Mouse (Mus musculus) gastrocnemius, postnatal 36 days (tissue): ENCODE data around the gene Rbms3. TPM values are rescaled to one million over a fixed set of nuclear protein-coding genes. Genes with fewer than 3 reads are reported as not detected.

Source experiments
- DNase-seq, 2 experiments: peaks; one replicate each; pipeline ENCODE4 v3.0.0; 2022
- intact Hi-C: fragments of 180-260 bp; cut with DNase I; formaldehyde crosslinking; loops from one replicate; pipeline ENCODE4 v1.15.1; 2025
- total RNA-seq, 2 experiments: library from RNA; stranded (reverse); gene quantifications; 2 replicates each; pipeline ENCODE4 v1.2.3; 2021

Rbms3 gene
- total RNA-seq, 2 experiments from 2014 or later: 7.3 to 7.8 TPM

DNA sequence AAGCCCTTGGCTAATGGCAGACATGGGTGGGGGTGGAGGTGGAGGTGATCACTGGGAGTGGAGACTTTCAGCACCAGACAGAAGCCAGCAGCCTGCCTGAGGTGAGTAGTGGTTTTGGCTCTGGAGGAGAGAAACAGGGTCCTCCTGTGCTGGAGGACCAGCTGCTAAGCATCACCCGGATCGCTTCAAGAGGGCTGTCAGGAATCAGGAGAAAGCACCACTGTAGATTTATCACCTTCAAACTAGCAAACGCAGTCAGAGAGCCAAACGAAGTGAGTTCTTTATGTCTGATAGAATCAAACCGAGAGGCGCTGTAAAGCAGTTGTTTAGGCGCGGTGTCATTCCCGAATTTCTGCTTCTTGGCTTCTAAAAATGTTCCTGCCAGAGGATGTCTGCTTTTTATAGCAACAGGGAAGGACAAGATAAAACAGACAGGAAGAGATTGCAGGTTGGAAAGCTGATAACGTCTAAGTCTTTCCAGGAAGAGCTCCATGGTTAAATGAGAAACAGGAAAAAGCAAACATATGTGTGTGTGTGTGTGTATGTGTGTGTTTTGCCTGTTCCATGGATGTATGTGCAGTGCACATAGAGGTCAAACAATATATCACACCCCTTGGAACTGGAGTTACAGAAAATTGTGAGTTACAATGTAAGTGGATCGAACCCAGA is 928.1 kb downstream of the Rbms3 start:
- no peak for DNase-seq
- intact Hi-C loops: no loop called here

DNA sequence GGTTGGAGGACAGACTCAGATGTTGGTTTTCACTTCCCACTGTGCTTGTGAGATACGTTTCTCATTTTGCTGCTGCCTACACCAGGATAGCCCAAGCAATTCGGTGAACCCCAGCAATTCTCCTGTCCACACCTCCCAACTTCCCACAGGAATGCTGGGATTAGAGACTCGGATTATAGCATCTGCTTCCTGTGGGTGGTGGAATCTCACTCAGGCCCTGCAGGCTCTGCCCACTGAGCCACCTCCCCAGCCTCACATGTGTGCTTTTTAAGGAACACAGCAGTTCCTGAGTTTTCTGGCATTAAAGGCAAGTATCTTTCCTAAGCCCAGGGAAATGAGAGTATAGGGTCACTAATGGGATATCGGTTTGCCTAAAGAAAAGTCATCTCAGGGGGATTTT is 941.1 kb downstream of the Rbms3 start:
- intact Hi-C loops: no loop called here
- DNase-seq: no peak

DNA sequence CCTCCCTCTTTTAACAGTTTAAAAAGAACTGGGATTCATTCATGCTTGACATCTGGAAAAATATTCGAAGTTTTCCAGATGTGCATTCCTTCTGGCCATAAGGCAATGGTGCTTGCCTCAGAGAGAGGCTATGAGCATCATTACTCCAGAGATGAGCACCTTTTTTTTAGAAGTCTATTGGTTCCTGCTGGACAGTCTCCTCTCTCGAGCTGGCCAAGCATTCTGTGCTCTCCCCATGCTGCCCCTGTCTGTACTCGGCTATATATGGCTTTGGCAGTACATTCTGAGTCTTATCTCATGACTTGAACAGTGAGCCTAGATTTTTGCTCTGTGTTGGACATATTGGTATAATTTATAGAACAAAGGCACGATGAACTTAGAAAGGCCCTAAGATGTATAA is 952.6 kb downstream of the Rbms3 start:
- intact Hi-C loops: no loop called here
- no peak for DNase-seq

DNA sequence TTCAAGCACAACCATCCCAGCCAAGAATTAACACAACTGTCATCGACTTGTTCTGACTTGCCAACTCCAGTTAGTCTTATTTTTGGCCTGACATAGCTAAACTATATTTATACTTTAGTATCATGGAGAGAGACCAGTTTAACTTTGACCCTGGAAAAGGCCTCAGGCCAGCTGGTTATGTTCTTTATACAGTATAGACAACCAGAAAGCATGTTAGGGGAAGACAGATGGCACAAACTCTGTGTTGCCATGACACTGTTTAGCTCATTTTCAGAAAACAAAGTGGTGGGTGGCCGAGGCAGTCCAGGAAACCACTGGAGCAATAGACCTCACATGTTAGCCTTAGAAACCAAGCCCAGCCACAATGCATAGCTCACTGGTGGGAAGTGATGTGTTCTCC is 953.3 kb downstream of the Rbms3 start:
- intact Hi-C loops: no loop called here
- DNase-seq: no peak

DNA sequence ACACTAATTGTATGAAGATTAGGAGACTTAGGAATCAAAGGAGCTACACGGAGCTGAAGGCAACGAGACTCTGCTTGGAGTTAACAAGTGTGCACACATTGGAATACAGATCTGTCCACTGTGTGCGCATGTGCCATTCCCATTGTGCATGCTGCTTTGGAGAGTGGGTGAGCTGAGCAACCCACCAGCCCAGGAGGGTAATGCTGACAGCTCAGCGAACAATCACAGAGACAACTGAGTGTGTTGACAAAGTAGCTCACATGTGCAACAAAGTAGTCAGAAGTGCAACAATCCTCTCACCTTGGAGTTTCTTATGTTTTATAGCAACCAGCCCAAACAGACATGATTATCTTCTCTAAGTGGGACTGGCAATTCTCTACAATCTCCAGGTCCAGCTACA is 955.5 kb downstream of the Rbms3 start:
- intact Hi-C loops: no loop called here
- no peak for DNase-seq

DNA sequence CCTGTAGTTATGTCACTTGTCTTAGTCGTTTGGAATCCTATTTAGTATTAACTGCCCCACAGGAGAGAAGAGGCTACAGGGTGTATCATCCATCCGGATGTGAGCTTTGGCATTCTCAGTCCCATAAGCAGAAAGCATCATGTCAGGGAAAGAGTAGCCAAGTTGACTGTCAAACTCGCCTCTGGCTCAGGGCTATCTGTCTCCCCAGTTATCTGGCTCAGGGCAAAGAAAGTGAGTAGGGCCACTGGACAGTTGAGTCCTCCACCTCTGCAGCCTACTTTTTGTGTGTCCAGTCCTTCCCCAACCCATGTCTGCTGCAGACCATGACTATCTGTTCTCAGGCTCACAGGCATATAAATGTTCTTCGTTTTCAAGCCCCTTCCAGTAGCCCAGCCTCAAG is 968.7 kb downstream of the Rbms3 start:
- no peak for DNase-seq
- intact Hi-C loops: no loop called here

DNA sequence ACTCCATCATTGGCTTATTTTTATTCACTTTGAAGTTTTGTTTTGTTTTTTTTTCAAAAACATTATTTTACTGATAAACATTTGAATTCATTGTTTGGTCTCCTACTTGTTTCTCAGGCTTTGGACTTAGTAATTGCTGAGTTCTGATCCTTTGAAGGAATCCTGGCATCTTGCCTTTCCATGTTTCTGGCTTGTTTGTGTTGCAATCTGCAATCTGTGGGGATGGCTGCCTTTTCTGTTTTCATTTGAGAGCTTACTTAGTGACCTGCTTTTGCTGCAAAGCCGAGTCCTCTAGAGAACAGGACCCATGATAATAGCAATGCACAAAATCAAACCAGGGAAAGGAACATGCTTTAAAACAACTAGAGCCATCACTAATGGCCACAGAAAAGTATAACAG is 969.8 kb downstream of the Rbms3 start:
- DNase-seq: no peak
- intact Hi-C loops: no loop called here

DNA sequence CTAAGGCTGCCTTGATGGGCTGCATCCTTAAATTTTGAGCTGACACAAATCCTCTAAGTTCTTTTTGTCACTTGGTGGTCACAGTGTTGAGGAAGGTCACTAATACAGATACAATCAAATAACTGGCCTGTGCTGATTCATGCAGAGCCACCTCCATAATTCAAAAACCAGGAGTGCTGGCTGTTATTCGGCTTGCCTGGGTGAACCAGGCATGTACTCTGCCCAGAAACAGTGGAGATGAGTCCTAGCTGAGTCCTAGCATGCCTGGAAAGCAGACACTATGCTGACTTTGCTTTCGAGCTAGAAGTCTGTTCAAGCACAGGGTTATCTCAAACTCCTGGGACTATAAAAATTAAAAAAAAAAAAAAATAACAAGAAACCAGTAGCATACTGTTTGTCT is 972.6 kb downstream of the Rbms3 start:
- intact Hi-C loops: no loop called here

DNA sequence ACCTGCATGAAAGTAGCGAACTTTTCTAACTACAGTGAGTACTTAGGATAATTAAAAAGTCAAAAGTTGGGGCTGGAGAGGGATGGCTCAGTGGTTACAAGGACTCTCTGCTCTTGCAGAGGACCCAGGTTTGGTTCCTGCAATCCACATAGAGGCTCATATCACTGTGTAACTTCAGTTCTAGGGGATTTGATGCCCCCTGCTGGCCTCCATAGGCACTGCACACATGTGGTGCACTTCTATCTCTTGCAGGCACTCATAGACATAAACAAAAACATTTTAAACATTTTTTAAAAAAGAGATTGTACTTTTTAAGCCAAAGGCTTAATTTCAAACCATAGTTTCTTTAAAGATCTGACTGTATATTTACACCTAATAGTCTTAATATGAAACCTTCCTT is 978.3 kb downstream of the Rbms3 start:
- DNase-seq: no peak
- intact Hi-C loops: no loop called here

More for the DNA sequence above, 972.6 kb downstream of the Rbms3 start:
- DNase-seq: no peak

DNA sequence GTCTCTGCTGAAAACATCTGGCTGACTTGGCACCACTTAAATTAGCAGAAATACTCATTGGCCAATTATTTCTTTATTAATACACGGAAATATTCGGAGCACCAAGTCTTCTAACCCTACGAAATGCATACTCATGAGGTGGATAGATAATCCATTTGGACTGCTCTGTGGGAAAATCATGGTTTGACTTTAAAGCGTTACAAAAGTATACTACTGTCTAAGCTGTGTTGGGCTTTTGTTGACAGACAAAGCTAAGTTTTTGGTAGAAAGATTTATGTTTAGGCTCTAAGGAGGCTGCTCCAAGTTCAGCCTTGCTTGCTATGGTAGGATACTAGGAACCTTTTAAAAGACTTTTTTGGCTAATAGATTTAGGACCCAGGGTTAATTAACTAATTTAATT is 979.8 kb downstream of the Rbms3 start:
- intact Hi-C loops: no loop called here
- DNase-seq: no peak

DNA sequence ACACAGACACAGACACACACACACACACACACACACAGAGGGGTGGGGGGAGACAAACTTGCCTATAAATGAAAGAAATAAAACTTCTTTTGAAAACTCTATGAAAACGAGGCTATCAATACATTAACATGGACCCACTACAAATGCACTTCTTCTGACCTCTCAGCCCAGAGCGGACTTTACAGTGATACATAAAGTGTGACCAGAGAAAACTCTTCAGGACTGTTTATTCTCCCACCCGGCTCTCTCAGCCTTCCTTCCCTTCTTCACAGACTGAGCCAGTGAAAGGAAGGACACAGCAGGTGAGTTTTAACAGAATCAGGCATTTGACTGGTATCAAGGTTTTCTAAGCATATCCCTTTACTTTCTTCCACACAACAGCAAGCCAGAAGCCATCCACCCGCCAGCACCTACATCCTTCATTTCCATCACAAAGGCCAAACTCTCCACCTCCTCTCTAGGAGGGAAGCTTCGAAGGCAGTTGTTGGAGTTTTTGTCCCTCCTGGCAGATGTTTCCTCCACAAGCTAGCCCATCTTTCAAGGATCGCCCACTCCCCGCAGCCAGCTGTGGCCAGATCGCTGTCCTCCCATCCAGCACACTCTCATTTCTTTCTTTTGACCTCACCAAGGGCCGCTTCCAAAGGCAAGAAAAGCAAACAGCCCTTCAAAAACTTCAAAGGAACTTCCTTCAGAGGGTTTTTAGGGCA is 980.5 kb downstream of the Rbms3 start:
- intact Hi-C loops: no loop called here
- DNase-seq: no peak

DNA sequence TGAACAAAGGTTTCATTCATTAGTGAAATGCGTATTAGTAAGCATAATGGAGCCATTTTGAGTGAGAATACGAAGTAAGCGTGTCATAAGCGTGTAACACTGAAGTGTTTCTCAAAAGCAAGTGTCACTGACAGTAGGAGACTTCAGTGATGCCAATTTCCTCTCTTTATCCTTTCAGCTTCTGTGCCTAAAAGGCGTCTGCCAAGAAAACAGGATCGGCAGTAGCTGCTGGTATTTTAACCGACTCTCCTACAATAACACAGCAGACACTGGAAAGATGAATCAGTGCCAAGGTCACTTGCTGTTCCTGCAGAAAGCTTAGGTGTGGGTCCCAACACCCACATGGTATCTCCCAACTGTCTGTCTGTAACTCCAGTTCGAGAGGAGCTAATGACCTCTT is 985.1 kb downstream of the Rbms3 start:
- no peak for DNase-seq
- intact Hi-C loops: no loop called here

DNA sequence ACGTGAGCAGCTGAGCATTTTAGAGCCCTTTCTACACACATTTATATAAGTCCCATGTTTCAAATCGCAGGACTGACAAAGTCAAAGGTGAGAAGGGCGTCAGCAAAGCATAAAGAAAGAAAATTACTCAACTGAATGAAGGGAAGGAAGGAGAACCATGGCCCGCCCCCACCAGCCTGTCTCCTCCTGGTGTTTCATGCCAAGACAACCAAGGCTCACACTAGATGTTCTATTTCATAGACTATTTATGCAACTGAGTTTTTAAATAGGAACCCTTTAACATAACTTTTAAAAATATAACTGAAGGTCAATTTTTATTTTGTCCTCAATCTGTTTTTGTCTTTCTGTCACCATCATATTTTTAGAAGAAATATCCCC is 989.4 kb downstream of the Rbms3 start:
- no peak for DNase-seq
- intact Hi-C loops: loop anchor here (2.0 kb wide), 1 partner anchor 15 kb away; no protein-coding TSS in a partner anchor

DNA sequence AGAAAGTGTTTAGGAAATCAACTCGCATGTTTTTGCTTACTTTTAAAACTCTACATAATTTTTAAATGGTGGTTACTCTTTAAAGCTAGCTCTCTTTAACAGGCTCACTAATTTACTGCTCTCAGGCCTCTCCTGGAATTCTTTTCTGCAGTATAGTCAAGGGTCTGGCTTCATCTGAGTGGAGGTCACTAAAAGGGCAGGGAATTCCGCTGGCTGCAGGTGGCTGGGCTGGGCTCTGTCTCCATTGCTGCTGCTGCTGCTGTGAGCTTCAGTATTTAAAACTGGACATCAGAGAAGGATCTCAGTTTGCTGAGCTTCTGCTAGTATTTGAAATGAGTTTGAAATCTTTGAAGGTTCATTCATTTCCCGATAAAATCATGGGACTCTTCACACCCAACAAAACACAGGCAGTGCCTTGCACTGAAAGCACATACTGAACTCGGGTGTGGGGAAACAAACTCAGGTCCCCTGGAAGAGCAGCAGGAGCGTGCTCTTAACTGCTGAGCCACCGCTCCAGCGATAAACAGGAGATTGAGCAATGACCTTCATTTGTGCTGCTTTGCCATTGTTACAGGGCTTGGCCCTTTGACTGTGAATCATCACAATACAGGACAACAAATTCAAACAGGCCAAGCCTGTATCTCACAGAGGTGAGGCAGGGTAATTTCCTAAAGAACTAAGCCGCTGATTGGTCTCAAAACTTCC is 990.0 kb downstream of the Rbms3 start:
- DNase-seq: no peak
- intact Hi-C loops: loop anchor here (2.0 kb wide), 1 partner anchor 15 kb away; no protein-coding TSS in a partner anchor

DNA sequence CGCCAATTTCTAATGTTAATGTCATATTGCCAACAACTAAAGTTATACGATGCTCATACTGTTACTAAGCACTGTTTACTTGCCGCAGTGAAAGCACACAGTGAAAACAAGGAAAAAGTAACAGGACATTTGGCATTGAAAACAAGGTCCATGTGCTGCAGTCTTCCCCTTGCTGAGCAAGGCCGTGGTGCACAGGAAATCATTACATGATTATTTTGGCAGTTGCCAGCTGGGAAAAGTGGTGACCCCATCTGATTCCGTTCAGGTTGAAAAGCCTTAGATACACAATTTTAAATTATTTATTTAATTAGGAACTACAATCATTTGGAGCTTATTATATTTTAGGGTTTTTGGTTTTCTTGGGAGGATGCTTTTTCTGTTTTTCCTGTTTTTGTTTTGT is 995.9 kb downstream of the Rbms3 start:
- DNase-seq: no peak

DNA sequence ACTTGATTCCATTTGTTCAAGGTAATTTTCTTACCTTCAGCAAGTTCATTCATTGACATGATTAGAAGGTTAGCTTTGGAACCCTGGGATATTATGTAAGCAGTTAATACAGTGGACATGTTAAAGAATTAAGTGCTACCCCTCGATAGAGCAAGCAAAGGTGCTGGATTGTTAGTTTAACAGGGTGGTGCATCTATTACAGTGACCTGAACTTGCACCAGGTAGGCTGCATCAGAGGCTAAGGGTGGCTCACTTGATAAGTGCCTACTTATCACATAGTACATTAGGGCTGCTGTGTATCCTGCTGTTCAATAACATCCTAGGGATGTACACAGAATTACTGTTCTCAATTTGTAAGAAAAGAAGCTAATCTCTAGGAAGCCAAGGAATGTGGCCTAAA is 996.6 kb downstream of the Rbms3 start:
- intact Hi-C loops: no loop called here
- no peak for DNase-seq

More for the DNA sequence above, 995.9 kb downstream of the Rbms3 start:
- intact Hi-C loops: no loop called here

DNA sequence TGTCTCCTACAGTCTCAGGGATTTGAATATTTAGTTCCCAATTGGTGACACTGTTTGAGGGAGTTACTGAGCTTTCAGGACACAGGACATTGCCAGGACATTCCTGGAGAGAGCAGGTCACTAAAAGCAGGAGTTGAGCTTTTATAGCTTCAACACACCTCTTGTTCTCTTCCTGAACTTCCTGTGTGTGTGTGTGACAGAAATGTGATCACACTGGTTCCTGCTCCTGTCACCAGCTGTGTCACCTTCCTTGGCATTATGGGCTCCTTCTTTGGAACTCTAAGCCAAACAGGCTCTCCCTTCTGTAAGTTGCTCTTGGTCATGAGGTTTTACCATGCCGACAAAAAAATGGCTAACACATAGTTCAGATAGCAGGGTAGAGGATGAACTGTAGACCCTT is 997.9 kb downstream of the Rbms3 start:
- intact Hi-C loops: no loop called here
- DNase-seq: no peak

DNA sequence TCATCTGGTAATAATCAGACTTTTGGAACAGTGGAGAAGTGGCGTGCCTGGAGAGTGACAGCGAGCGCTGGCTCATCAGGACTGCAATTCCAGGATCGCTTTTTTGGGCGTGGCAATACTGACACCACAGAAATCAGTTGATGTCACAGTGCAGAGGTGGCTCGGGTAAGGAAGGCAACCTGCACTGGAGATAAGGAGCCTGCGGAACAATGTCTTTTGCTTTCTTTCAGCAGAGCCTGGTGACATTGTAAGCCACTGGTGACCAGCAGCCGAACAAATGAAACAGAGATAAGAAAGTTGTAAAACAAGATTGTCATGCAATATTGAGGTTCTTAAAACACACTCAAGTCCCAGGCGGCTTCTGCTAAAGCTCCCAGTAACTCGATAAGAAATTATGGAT is 998.9 kb downstream of the Rbms3 start:
- intact Hi-C loops: no loop called here
- DNase-seq: no peak

DNA sequence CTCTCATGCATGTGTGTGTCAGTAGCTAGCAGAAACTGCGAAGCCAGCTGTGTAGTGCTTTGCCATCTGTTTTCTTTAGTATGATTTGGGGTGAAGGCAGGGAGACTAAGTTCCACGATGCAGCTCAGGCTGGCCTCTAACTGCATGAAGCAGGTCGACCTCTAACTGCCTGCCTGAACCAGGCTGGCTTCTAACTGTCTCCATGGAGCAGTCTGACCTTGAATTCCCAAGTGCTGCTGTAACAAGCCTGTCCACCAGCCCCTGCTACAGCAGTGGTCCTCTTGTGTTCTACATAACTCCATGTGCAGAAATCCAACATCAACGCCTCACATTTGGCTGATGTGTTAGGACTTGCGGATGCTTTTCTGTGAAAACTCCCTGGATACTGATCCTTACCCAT is 1009.3 kb downstream of the Rbms3 start:
- DNase-seq: no peak
- intact Hi-C loops: no loop called here

DNA sequence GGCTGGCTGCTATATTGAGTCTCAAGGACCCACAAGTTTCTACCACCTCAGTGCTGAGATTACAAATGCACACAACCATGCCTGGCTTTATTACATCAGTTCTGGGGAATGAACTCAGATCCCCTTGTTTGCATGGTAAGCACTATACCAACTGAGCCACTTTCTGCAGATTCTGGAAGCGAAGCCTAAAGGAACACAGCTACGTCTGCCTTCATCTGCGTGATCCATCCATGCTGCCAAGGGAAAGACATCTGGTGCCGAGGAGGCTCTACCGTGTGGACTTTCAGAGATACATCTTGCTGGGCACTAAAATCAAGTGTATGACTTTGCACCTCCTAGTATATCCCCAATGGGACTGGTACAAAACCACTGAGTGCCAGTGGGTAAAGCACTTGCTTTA is 1010.8 kb downstream of the Rbms3 start:
- intact Hi-C loops: no loop called here
- DNase-seq: no peak

DNA sequence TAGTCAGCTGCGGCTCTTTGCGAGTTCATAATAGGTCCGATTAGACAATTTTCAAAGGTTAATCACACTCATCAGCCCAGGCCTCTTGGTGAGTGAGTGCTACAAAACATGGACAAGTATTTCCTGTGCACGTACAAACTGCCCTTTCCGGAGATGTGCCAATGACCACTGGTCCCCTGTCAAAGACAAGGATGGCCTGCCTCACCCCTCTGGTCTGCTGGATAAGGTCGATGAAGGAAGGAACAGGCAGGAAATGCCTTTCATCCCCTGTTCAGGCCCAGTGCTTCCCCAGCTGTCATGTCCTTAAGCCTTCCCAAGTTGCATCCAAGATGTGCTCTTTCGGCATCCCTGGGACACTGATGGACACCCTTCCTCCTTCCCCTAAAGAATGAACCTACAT is 1016.4 kb downstream of the Rbms3 start:
- no peak for DNase-seq

DNA sequence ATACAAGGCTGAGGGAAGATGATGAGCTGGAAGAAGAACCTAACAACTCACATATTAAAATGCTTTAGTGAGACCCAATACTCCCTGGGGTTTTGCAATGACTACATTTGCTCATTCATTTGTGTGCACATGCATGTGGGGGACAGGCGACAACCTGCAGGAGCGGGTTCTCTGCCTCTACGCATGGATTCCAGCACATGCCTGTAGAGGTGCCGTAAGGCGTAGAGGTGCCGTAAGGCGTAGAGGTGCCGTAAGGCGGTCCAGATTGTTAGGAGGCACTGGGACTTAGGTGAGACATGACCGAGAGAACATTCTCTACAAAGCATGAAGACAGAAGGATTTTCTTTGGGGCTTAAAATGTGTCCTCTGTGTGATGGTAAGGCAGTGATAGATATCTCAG is 1033.7 kb downstream of the Rbms3 start:
- DNase-seq: no peak
- intact Hi-C loops: no loop called here

More for the DNA sequence above, 1016.4 kb downstream of the Rbms3 start:
- intact Hi-C loops: no loop called here
